Mouse (Mus musculus): Measurements from ENCODE around the gene Cog2. TPM values are rescaled to one million over a fixed set of nuclear protein-coding genes. Genes with fewer than 3 reads are reported as not detected.

Cog2 gene
- polyA plus RNA-seq, 1 experiment from 2014 or later, result 23.2 TPM

DNA sequence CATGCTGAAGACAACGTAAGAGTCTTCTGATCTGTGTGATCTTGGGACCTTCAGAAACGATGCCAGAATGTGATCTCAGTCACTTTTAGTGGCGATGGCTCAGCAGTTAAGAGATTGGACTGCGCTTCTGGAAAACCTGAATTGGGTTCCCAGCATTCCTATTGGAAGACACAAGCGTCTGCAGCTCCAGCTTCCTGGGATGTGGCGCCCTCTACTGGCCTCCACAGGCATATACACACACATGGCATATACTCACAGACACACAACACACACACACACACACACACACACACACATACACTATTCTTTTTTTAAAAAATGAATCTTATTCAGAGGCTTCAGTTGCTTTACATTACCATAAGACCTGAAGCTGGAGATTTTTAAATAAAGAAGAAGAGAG is 30.8 kb upstream of the Cog2 start:
- H3K36me3 ChIP-seq (ENCODE audit: control insufficient read depth, insufficient read depth), result no peaks in the 10 kb centered on the region
- no peak overlapping the region for H3K9ac ChIP-seq (ENCODE audit: low read length)
- no peaks in the 10 kb centered on the region for H3K4me1 ChIP-seq (ENCODE audit: control insufficient read depth, insufficient read depth, low read length)
- peaks cover 4% of the 10 kb centered on the region; the same call in 1 of the 2 replicates for H3K9me3 ChIP-seq (replicated peaks; ENCODE audit: control insufficient read depth, low read length)
- no peak overlapping the region for H3K4me2 ChIP-seq (ENCODE audit: low read depth, low read length)
- no peak overlapping the region for H3K27ac ChIP-seq (ENCODE audit: low read length)
- WGBS, result 83% methylated on average over 6 of the region's 6 CpGs
- H3K27me3 ChIP-seq (ENCODE audit: control insufficient read depth, insufficient read depth, low read length), result no peaks in the 10 kb centered on the region
- H3K4me3 ChIP-seq (ENCODE audit: low read length), result no peak overlapping the region
- ATAC-seq (replicated peaks; ENCODE audit: extremely low read depth, insufficient read depth, low FRiP score), result no peak

- H3K27ac ChIP-seq (ENCODE audit: low read length), result no peak overlapping the region
- no peaks in the 10 kb centered on the region for H3K27me3 ChIP-seq (ENCODE audit: control insufficient read depth, insufficient read depth, low read length)
- no peak overlapping the region for H3K4me2 ChIP-seq (ENCODE audit: low read depth, low read length)
- no peak overlapping the region for H3K9ac ChIP-seq (ENCODE audit: low read length)
- WGBS, result 50% methylated on average over 3 of the region's 3 CpGs
- H3K4me3 ChIP-seq (ENCODE audit: low read length), result no peak overlapping the region
- no peak for ATAC-seq (replicated peaks; ENCODE audit: extremely low read depth, insufficient read depth, low FRiP score)
- H3K4me1 ChIP-seq (ENCODE audit: control insufficient read depth, insufficient read depth, low read length), result no peaks in the 10 kb centered on the region
- peaks cover 4% of the 10 kb centered on the region; the same call in 1 of the 2 replicates for H3K9me3 ChIP-seq (replicated peaks; ENCODE audit: control insufficient read depth, low read length)
- H3K36me3 ChIP-seq (ENCODE audit: control insufficient read depth, insufficient read depth), result no peaks in the 10 kb centered on the region
These were observed 26.2 kb upstream of the Cog2 start for GRCm38 (mm10) chr8:124494397-124494796.

- Histone ChIP-seq H3K4me1 (ENCODE audit: control insufficient read depth, insufficient read depth, low read length) (no peaks in the 10 kb centered on the region), H3K27me3 (ENCODE audit: control insufficient read depth, insufficient read depth, low read length) (no peaks in the 10 kb centered on the region), H3K4me3 (ENCODE audit: low read length) (no peak overlapping the region), H3K9ac (ENCODE audit: low read length) (no peak overlapping the region), H3K9me3 (replicated peaks; ENCODE audit: control insufficient read depth, low read length) (no peaks in the 10 kb centered on the region), H3K4me2 (ENCODE audit: low read depth, low read length) (no peak overlapping the region), H3K36me3 (ENCODE audit: control insufficient read depth, insufficient read depth) (no peaks in the 10 kb centered on the region), H3K27ac (ENCODE audit: low read length) (no peak overlapping the region)
- WGBS, result 79% methylated on average over 15 of the region's 15 CpGs
- no peak for ATAC-seq (replicated peaks; ENCODE audit: extremely low read depth, insufficient read depth, low FRiP score)
These were observed 25.6 kb upstream of the Cog2 start for GRCm38 (mm10) chr8:124494955-124495354.

- no peak overlapping the region for H3K4me3 ChIP-seq (ENCODE audit: low read length)
These were observed 24.9 kb upstream of the Cog2 start for GRCm38 (mm10) chr8:124495676-124496075.

DNA sequence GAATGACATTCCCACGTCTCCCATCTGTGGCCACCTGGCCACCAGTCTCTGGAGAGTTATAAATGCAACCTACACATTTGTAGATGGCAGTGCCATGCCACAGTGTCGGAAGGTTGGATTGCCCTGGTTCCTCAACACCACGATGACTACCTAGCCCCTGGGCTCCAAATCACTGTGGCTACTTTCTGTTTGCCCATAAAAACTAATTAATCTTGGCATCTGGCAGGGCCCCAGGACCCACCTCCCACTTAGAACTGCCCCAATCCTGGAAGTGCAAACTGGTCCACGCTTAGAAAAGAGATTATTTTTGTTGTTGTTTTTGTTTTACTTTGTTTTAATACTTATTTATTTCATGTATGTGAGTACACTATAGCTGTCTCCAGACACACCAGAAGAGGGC is 24.3 kb upstream of the Cog2 start:
- H3K27ac ChIP-seq (ENCODE audit: low read length), result no peak overlapping the region
- no peak overlapping the region for H3K4me3 ChIP-seq (ENCODE audit: low read length)
- no peaks in the 10 kb centered on the region for H3K27me3 ChIP-seq (ENCODE audit: control insufficient read depth, insufficient read depth, low read length)
- no peak overlapping the region for H3K9ac ChIP-seq (ENCODE audit: low read length)
- H3K4me1 ChIP-seq (ENCODE audit: control insufficient read depth, insufficient read depth, low read length), result no peaks in the 10 kb centered on the region
- no peaks in the 10 kb centered on the region for H3K9me3 ChIP-seq (replicated peaks; ENCODE audit: control insufficient read depth, low read length)
- no peak for ATAC-seq (replicated peaks; ENCODE audit: extremely low read depth, insufficient read depth, low FRiP score)
- H3K36me3 ChIP-seq (ENCODE audit: control insufficient read depth, insufficient read depth), result no peaks in the 10 kb centered on the region
- no peak overlapping the region for H3K4me2 ChIP-seq (ENCODE audit: low read depth, low read length)
- 78% methylated on average over 4 of the region's 4 CpGs for WGBS

More at GRCm38 (mm10) chr8:124495676-124496075, 24.9 kb upstream of the Cog2 start:
- ATAC-seq (replicated peaks; ENCODE audit: extremely low read depth, insufficient read depth, low FRiP score), result no peak
- H3K4me1 ChIP-seq (ENCODE audit: control insufficient read depth, insufficient read depth, low read length), result no peaks in the 10 kb centered on the region
- no peak overlapping the region for H3K4me2 ChIP-seq (ENCODE audit: low read depth, low read length)
- H3K9ac ChIP-seq (ENCODE audit: low read length), result no peak overlapping the region
- 75% methylated on average over 11 of the region's 11 CpGs for WGBS
- H3K9me3 ChIP-seq (replicated peaks; ENCODE audit: control insufficient read depth, low read length), result no peaks in the 10 kb centered on the region
- H3K27me3 ChIP-seq (ENCODE audit: control insufficient read depth, insufficient read depth, low read length), result no peaks in the 10 kb centered on the region
- H3K36me3 ChIP-seq (ENCODE audit: control insufficient read depth, insufficient read depth), result no peaks in the 10 kb centered on the region
- no peak overlapping the region for H3K27ac ChIP-seq (ENCODE audit: low read length)

- no peak for ATAC-seq (replicated peaks; ENCODE audit: extremely low read depth, insufficient read depth, low FRiP score)
- no peak overlapping the region for H3K9ac ChIP-seq (ENCODE audit: low read length)
- WGBS, result 88% methylated on average over 5 of the region's 5 CpGs
These were observed 23.7 kb upstream of the Cog2 start for GRCm38 (mm10) chr8:124496871-124497270.

GRCm38 (mm10) chr8:124498398-124498797 is 22.2 kb upstream of the Cog2 start:
- H3K9me3 ChIP-seq (replicated peaks; ENCODE audit: control insufficient read depth, low read length), result peaks cover 4% of the 10 kb centered on the region; the same call in 1 of the 2 replicates
- H3K4me3 ChIP-seq (ENCODE audit: low read length), result no peak overlapping the region
- ATAC-seq (replicated peaks; ENCODE audit: extremely low read depth, insufficient read depth, low FRiP score), result no peak
- H3K4me1 ChIP-seq (ENCODE audit: control insufficient read depth, insufficient read depth, low read length), result no peaks in the 10 kb centered on the region
- no peaks in the 10 kb centered on the region for H3K27me3 ChIP-seq (ENCODE audit: control insufficient read depth, insufficient read depth, low read length)
- no peak overlapping the region for H3K27ac ChIP-seq (ENCODE audit: low read length)
- no peak overlapping the region for H3K9ac ChIP-seq (ENCODE audit: low read length)
- H3K36me3 ChIP-seq (ENCODE audit: control insufficient read depth, insufficient read depth), result no peaks in the 10 kb centered on the region
- no peak overlapping the region for H3K4me2 ChIP-seq (ENCODE audit: low read depth, low read length)

More at GRCm38 (mm10) chr8:124496871-124497270, 23.7 kb upstream of the Cog2 start:
- Histone ChIP-seq H3K4me1 (ENCODE audit: control insufficient read depth, insufficient read depth, low read length) (no peaks in the 10 kb centered on the region), H3K27ac (ENCODE audit: low read length) (no peak overlapping the region), H3K4me2 (ENCODE audit: low read depth, low read length) (no peak overlapping the region), H3K36me3 (ENCODE audit: control insufficient read depth, insufficient read depth) (no peaks in the 10 kb centered on the region), H3K4me3 (ENCODE audit: low read length) (no peak overlapping the region), H3K9me3 (replicated peaks; ENCODE audit: control insufficient read depth, low read length) (no peaks in the 10 kb centered on the region), H3K27me3 (ENCODE audit: control insufficient read depth, insufficient read depth, low read length) (no peaks in the 10 kb centered on the region)

- Histone ChIP-seq H3K9me3 (replicated peaks; ENCODE audit: control insufficient read depth, low read length) (peaks cover 10% of the 10 kb centered on the region), H3K4me2 (ENCODE audit: low read depth, low read length) (no peak overlapping the region), H3K4me1 (ENCODE audit: control insufficient read depth, insufficient read depth, low read length) (no peaks in the 10 kb centered on the region), H3K27ac (ENCODE audit: low read length) (no peak overlapping the region), H3K36me3 (ENCODE audit: control insufficient read depth, insufficient read depth) (no peaks in the 10 kb centered on the region), H3K4me3 (ENCODE audit: low read length) (no peak overlapping the region), H3K27me3 (ENCODE audit: control insufficient read depth, insufficient read depth, low read length) (no peaks in the 10 kb centered on the region), H3K9ac (ENCODE audit: low read length) (no peak overlapping the region)
- no peak for ATAC-seq (replicated peaks; ENCODE audit: extremely low read depth, insufficient read depth, low FRiP score)
- 50% methylated on average over 7 of the region's 7 CpGs for WGBS
These were observed 21.2 kb upstream of the Cog2 start for GRCm38 (mm10) chr8:124499236-124499937.

DNA sequence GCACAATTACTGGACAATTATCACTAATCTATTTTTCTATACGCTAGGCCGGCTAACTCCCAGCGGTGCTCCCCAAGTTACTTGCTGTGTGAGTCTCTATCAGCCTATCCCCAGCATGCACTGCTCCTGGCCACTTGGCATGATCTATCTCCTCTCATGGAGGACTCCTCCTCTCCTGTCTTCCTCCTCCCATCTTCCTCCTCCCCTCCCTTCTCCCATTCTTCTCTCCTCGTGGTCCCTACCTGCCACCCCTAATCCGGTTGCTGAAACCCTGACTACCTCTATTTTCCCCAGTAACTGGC is 20.7 kb upstream of the Cog2 start:
- WGBS, result 79% methylated on average over 5 of the region's 5 CpGs
- Histone ChIP-seq H3K9me3 (replicated peaks; ENCODE audit: control insufficient read depth, low read length) (peaks cover 10% of the 10 kb centered on the region), H3K9ac (ENCODE audit: low read length) (no peak overlapping the region), H3K36me3 (ENCODE audit: control insufficient read depth, insufficient read depth) (no peaks in the 10 kb centered on the region), H3K27me3 (ENCODE audit: control insufficient read depth, insufficient read depth, low read length) (no peaks in the 10 kb centered on the region), H3K4me3 (ENCODE audit: low read length) (no peak overlapping the region), H3K27ac (ENCODE audit: low read length) (no peak overlapping the region), H3K4me1 (ENCODE audit: control insufficient read depth, insufficient read depth, low read length) (no peaks in the 10 kb centered on the region), H3K4me2 (ENCODE audit: low read depth, low read length) (no peak overlapping the region)
- ATAC-seq (replicated peaks; ENCODE audit: extremely low read depth, insufficient read depth, low FRiP score), result no peak

Measured in heart, embryonic 16.5 days (tissue).